Mouse (Mus musculus): ENCODE measurements around the gene Wdr83os. TPM values are rescaled to one million over a fixed set of nuclear protein-coding genes. Genes with fewer than 3 reads are reported as not detected.

Gene Wdr83os
- polyA plus RNA-seq (2014; fragmentation: Illumina TruSeq; extraction: RNeasy Lipid Tissue Mini Kit (QIAGEN cat#74804); ENCODE audit: low read depth, low replicate concordance): 2.9 TPM

GRCm38 (mm10) chr8:85080532-85081215 lies at the start of gene Wdr83os:
TSS of gene Wdr83os (plus strand) at chr8:85080740.

DNA sequence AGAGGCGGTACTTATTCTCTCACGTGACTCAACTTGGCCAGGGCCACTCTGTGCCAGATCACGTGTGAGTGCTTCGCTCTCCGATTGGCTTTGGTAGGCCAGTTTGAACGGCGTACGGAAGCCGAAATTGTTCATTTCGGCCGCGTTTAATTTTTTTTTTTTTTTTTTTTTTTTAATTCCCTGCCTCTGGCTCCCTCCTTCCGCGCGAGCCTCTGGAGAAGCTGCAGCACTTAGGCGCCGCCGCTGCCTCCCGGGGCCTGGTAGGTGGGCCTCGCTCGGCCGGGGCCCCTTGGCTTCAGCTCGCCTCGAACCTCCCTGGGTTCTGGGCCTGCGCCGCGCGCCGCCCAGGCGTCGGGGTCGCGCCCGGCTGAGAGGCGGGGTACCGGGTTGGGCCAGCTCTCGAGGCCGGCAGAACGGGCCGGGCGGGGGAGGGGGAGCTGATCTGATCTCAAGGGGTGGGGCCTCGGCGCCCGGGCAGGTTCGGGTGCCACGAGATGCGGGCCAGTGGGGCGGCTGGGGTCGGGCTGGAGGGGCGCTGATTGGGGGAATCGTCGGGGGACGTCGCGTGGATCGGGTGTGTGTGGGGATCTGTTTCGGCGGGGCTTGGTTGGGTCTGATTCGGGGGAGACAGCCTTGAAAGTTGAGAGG lies 43.7 kb upstream of the Wdr83os start, which contains the start of gene Tnpo2:
Gene Tnpo2, plus strand, starts transcription at position 198 of the 648 bp plus-strand sequence.

DNA sequence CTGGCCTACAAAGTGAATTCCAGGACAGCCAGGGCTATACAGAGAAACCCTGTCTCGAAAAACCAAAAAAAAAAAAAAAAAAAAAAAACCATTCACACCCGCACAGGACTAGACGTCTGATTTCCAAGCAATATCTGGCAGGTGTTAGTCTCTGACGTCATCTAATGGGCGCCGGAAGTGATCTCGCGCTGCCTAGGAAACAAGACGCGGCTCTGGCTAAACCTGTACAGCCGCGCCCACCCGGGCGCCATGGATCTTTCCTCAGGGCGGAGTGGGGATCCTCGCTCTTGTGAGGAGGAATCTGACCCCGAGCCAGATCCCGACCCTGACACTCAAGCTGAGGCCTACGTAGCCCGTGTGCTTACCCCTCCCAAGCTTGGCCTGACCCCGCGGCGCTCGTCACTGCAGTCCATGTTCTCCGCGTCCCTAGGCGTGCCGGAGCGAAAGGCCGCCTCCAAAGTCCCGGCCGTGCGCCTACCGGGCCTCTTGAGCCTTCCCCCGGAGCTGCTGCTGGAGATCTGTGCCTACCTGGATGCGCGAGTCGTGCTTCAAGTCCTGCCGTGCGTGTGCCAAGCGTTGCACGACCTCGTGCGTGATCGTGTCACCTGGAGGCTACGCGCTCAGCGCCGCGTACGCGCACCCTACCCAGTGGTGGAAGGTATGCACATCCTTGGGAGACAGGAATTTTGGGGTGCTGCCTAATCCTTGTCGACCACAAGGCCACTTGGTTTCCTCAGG lies 20.5 kb upstream of the Wdr83os start, which contains the start of gene Fbxw9:
Gene Fbxw9, plus strand, starts transcription at position 177 of the 738 bp plus-strand sequence.

GRCm38 (mm10) chr8:85067982-85068381 lies 12.6 kb upstream of the Wdr83os start, which contains the start of gene Gm5741:
TSS of gene Gm5741 (minus strand) at chr8:85067982.

DNA sequence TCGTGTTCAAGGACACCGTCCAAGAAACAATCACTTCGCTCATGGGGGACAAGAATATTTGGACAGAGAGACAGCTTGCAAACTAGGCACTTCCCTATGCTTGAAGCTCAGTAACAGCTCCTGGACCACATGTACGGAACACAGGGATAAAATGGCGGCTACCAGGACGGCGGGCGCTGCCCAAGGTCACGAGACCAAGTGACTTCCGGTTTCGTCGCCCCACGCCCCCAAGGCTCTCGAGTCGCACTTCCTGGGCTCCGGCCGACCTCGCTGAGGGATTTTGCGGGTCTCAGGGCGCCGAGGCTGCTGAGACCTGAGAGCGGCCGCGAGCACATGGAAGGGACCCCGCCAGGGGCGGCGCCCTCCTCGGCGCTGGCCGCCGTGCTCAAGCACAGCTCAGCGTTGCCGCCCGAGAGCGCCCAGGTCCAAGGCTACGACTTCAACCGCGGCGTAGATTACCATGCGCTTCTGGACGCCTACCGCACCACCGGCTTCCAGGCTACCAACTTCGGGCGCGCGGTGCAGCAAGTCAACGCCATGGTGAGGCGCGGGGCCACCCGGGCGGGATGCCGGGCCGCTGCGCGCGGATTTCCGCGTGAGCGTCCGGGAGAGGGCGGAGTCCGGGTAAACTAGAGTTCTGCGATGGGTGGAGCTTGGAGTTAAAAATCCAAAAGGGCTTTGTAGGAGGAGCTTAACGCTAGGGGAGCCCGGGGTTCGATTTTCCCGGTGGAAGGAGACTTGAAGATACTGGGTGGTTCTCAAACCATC lies 8.8 kb upstream of the Wdr83os start, which contains the start of gene Dhps:
Gene Dhps, plus strand, starts transcription at position 244 of the 768 bp plus-strand sequence.

DNA sequence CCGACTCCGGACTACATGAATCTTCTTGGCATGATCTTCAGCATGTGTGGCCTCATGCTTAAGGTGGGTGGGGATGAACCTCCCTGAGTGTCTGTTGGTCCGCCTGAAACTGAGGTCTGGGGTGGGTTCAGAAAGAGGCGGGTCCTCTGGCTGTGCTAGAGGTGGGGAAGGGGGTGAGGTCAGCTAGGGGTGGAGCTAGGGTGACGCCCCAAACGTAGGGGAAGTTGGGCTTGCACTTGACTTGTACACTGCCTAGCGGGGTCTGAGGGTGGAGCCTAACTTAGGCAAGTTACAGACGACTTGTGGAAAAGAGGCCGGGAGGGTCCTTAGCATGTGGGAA lies 646 bp downstream of the Wdr83os start, which contains the start of gene Wdr83:
Gene Wdr83, minus strand, starts transcription at position 91 of the 340 bp plus-strand sequence.

DNA sequence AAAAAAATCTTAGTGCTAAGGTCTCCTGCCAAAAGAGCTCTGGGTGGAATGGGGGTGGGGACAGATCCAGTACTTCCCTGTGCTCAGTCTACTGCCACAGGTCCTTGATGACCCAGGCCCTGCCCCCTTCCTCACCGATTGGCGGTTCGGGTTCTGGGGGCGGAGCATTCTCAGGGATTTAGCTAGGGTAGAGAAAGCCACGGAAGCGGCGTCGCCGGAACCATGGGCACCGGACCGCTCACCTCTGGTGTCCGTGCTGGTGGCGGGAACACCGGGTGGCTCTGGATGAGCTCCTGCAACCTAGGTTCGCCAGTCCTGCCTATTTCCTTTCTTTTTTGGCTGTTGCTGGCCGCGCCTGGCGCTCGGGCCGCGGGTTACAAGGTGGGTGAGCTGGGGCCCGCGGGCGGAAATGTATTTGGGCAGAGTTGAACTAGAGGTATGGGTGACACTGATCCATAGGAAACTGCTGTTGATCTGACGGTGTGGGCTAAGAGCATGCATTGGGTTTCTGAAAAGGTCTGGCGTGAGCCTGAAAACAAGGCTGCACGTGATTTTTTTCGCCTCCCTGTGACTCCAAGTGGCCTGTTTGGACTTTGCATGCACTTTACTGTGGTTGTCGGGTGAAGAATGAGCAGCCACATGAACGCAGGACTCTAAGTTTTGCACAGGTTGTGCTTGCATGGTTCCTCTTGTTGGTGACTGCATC lies 2.7 kb downstream of the Wdr83os start, which contains the start of gene Man2b1:
Gene Man2b1, plus strand, starts transcription at position 163 of the 706 bp plus-strand sequence.

GRCm38 (mm10) chr8:85122995-85123394 lies 42.5 kb downstream of the Wdr83os start, which contains the start of gene Zfp791:
TSS of gene Zfp791 (minus strand) at chr8:85123095.

Other genes starting within 250 kb of the Wdr83os start
- 0.55 TPM for gene Gadd45gip1, start 249.2 kb upstream of the Wdr83os start, polyA plus RNA-seq (2014; fragmentation: Illumina TruSeq; extraction: RNeasy Lipid Tissue Mini Kit (QIAGEN cat#74804); ENCODE audit: low read depth, low replicate concordance)
- gene Rad23a, start 240.1 kb upstream of the Wdr83os start, polyA plus RNA-seq (2014; fragmentation: Illumina TruSeq; extraction: RNeasy Lipid Tissue Mini Kit (QIAGEN cat#74804); ENCODE audit: low read depth, low replicate concordance): 7.1 TPM
- 720 TPM for gene Calr, start 233.8 kb upstream of the Wdr83os start, polyA plus RNA-seq (2014; fragmentation: Illumina TruSeq; extraction: RNeasy Lipid Tissue Mini Kit (QIAGEN cat#74804); ENCODE audit: low read depth, low replicate concordance)
- 6.7 TPM for gene Farsa, start 223.8 kb upstream of the Wdr83os start, polyA plus RNA-seq (2014; fragmentation: Illumina TruSeq; extraction: RNeasy Lipid Tissue Mini Kit (QIAGEN cat#74804); ENCODE audit: low read depth, low replicate concordance)
- 458 TPM for gene Syce2, start 208.6 kb upstream of the Wdr83os start, polyA plus RNA-seq (2014; fragmentation: Illumina TruSeq; extraction: RNeasy Lipid Tissue Mini Kit (QIAGEN cat#74804); ENCODE audit: low read depth, low replicate concordance)
- 3.6 TPM for gene Gcdh, start 186.8 kb upstream of the Wdr83os start, polyA plus RNA-seq (2014; fragmentation: Illumina TruSeq; extraction: RNeasy Lipid Tissue Mini Kit (QIAGEN cat#74804); ENCODE audit: low read depth, low replicate concordance)
- 0.22 TPM for gene Klf1, start 178.8 kb upstream of the Wdr83os start, polyA plus RNA-seq (2014; fragmentation: Illumina TruSeq; extraction: RNeasy Lipid Tissue Mini Kit (QIAGEN cat#74804); ENCODE audit: low read depth, low replicate concordance)
- 1.5 TPM for gene Dnase2a, start 172.2 kb upstream of the Wdr83os start, polyA plus RNA-seq (2014; fragmentation: Illumina TruSeq; extraction: RNeasy Lipid Tissue Mini Kit (QIAGEN cat#74804); ENCODE audit: low read depth, low replicate concordance)
- gene Mast1, start 143.4 kb upstream of the Wdr83os start, polyA plus RNA-seq (2014; fragmentation: Illumina TruSeq; extraction: RNeasy Lipid Tissue Mini Kit (QIAGEN cat#74804); ENCODE audit: low read depth, low replicate concordance): not detected
- gene Rtbdn, start 133.7 kb upstream of the Wdr83os start, polyA plus RNA-seq (2014; fragmentation: Illumina TruSeq; extraction: RNeasy Lipid Tissue Mini Kit (QIAGEN cat#74804); ENCODE audit: low read depth, low replicate concordance): not detected
- gene Gm49661, start 111.3 kb upstream of the Wdr83os start, polyA plus RNA-seq (2014; fragmentation: Illumina TruSeq; extraction: RNeasy Lipid Tissue Mini Kit (QIAGEN cat#74804); ENCODE audit: low read depth, low replicate concordance): not detected
- 15.6 TPM for gene Prdx2, start 111.2 kb upstream of the Wdr83os start, polyA plus RNA-seq (2014; fragmentation: Illumina TruSeq; extraction: RNeasy Lipid Tissue Mini Kit (QIAGEN cat#74804); ENCODE audit: low read depth, low replicate concordance)
- 87.9 TPM for gene Rnaseh2a, start 111.0 kb upstream of the Wdr83os start, polyA plus RNA-seq (2014; fragmentation: Illumina TruSeq; extraction: RNeasy Lipid Tissue Mini Kit (QIAGEN cat#74804); ENCODE audit: low read depth, low replicate concordance)
- not detected for gene Junb, start 102.0 kb upstream of the Wdr83os start, polyA plus RNA-seq (2014; fragmentation: Illumina TruSeq; extraction: RNeasy Lipid Tissue Mini Kit (QIAGEN cat#74804); ENCODE audit: low read depth, low replicate concordance)
- 14.0 TPM for gene Hook2, start 90.1 kb upstream of the Wdr83os start, polyA plus RNA-seq (2014; fragmentation: Illumina TruSeq; extraction: RNeasy Lipid Tissue Mini Kit (QIAGEN cat#74804); ENCODE audit: low read depth, low replicate concordance)
- gene Best2, start 66.2 kb upstream of the Wdr83os start, polyA plus RNA-seq (2014; fragmentation: Illumina TruSeq; extraction: RNeasy Lipid Tissue Mini Kit (QIAGEN cat#74804); ENCODE audit: low read depth, low replicate concordance): not detected
- gene Asna1, start 55.5 kb upstream of the Wdr83os start, polyA plus RNA-seq (2014; fragmentation: Illumina TruSeq; extraction: RNeasy Lipid Tissue Mini Kit (QIAGEN cat#74804); ENCODE audit: low read depth, low replicate concordance): 16.5 TPM
- 13.2 TPM for gene Trir, start 53.9 kb upstream of the Wdr83os start, polyA plus RNA-seq (2014; fragmentation: Illumina TruSeq; extraction: RNeasy Lipid Tissue Mini Kit (QIAGEN cat#74804); ENCODE audit: low read depth, low replicate concordance)
- gene Tnpo2, start 43.8 kb upstream of the Wdr83os start, polyA plus RNA-seq (2014; fragmentation: Illumina TruSeq; extraction: RNeasy Lipid Tissue Mini Kit (QIAGEN cat#74804); ENCODE audit: low read depth, low replicate concordance): 14.0 TPM
- 5.7 TPM for gene Fbxw9, start 20.7 kb upstream of the Wdr83os start, polyA plus RNA-seq (2014; fragmentation: Illumina TruSeq; extraction: RNeasy Lipid Tissue Mini Kit (QIAGEN cat#74804); ENCODE audit: low read depth, low replicate concordance)
- gene Gm5741, start 12.8 kb upstream of the Wdr83os start, polyA plus RNA-seq (2014; fragmentation: Illumina TruSeq; extraction: RNeasy Lipid Tissue Mini Kit (QIAGEN cat#74804); ENCODE audit: low read depth, low replicate concordance): not detected
- 12.3 TPM for gene Dhps, start 9.0 kb upstream of the Wdr83os start, polyA plus RNA-seq (2014; fragmentation: Illumina TruSeq; extraction: RNeasy Lipid Tissue Mini Kit (QIAGEN cat#74804); ENCODE audit: low read depth, low replicate concordance)
- 1.3 TPM for gene Wdr83, start 566 bp downstream of the Wdr83os start, polyA plus RNA-seq (2014; fragmentation: Illumina TruSeq; extraction: RNeasy Lipid Tissue Mini Kit (QIAGEN cat#74804); ENCODE audit: low read depth, low replicate concordance)
- gene Man2b1, start 2.5 kb downstream of the Wdr83os start, polyA plus RNA-seq (2014; fragmentation: Illumina TruSeq; extraction: RNeasy Lipid Tissue Mini Kit (QIAGEN cat#74804); ENCODE audit: low read depth, low replicate concordance): 3.9 TPM
- gene Zfp791, start 42.4 kb downstream of the Wdr83os start, polyA plus RNA-seq (2014; fragmentation: Illumina TruSeq; extraction: RNeasy Lipid Tissue Mini Kit (QIAGEN cat#74804); ENCODE audit: low read depth, low replicate concordance): 0.83 TPM
- not detected for gene Cks1brt, start 71.2 kb downstream of the Wdr83os start, polyA plus RNA-seq (2014; fragmentation: Illumina TruSeq; extraction: RNeasy Lipid Tissue Mini Kit (QIAGEN cat#74804); ENCODE audit: low read depth, low replicate concordance)
- 0.67 TPM for gene Olfr371, start 145.2 kb downstream of the Wdr83os start, polyA plus RNA-seq (2014; fragmentation: Illumina TruSeq; extraction: RNeasy Lipid Tissue Mini Kit (QIAGEN cat#74804); ENCODE audit: low read depth, low replicate concordance)
- gene Orc6, start 218.9 kb downstream of the Wdr83os start, polyA plus RNA-seq (2014; fragmentation: Illumina TruSeq; extraction: RNeasy Lipid Tissue Mini Kit (QIAGEN cat#74804); ENCODE audit: low read depth, low replicate concordance): 50.5 TPM
- gene Vps35, start 219.1 kb downstream of the Wdr83os start, polyA plus RNA-seq (2014; fragmentation: Illumina TruSeq; extraction: RNeasy Lipid Tissue Mini Kit (QIAGEN cat#74804); ENCODE audit: low read depth, low replicate concordance): 247 TPM

All from testis, adult 10 weeks (tissue).